Mouse (Mus musculus) G1E (cell line): ENCODE results near the gene Daam2.

Experiments
- CTCF ChIP-seq: IDR thresholded peaks from 2 replicates; pipeline ENCODE4 v1.5.1; 2012; ENCODE audit warnings: low read depth, low read length, inconsistent platforms, mixed read lengths
- GATA1 ChIP-seq: IDR thresholded peaks from 2 replicates; pipeline ENCODE4 v1.6.1; 2012; ENCODE audit warnings: borderline replicate concordance, low read length, inconsistent platforms, mixed read lengths

- TF ChIP-seq CTCF (no peak), GATA1 (no peak)
Measured at GRCm38 (mm10) chr17:49540706-49541105, 23.4 kb downstream of the Daam2 start.
